Mouse (Mus musculus) CD8-positive naive resting alpha-beta T cell, adult 2 months (primary cell): ENCODE measurements around the gene Rasl2-9.
"Not testable (repeated sequence)": the region's sequence is repeated elsewhere in the genome, so short reads cannot be mapped to it uniquely, and the experiment has no call there.

Experiments
- DNase-seq, 2 experiments: peaks; one replicate each; pipeline ENCODE4 v3.0.0; 2022; ENCODE audit warnings: low read depth in 2 of 2, low spot score in 2 of 2

Rasl2-9 gene

GRCm38 (mm10) chr7:5125549-5126406 is at the start of gene Rasl2-9:
Rasl2-9 (minus strand) TSS chr7:5125950.
- peak; percentile 8 to 23 for DNase-seq

DNA sequence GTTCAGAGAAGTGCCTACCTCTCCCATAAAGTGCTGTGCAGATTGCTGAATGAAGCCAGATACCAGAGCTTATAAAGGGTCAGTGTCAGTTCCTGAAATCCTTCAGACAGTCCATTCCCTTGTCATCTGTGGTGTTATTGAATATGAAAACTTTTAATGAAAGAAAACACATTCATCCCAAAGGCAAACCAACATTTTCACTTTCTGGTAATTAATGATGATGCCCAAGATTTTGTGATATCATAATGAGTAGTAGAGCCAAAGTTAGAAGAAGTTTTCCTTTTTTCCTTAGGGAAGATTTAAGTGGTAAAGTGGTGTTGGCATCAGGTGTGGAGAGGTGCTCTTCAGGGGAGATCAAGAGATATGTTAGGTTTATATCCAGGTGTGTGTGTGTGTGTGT is 23.8 kb upstream of the Rasl2-9 start, which contains the start of gene Vmn1r55:
Gene Vmn1r55 (minus strand): TSS at position 101 of the 400 bp plus-strand sequence.
- not testable (repeated sequence) for DNase-seq

DNA sequence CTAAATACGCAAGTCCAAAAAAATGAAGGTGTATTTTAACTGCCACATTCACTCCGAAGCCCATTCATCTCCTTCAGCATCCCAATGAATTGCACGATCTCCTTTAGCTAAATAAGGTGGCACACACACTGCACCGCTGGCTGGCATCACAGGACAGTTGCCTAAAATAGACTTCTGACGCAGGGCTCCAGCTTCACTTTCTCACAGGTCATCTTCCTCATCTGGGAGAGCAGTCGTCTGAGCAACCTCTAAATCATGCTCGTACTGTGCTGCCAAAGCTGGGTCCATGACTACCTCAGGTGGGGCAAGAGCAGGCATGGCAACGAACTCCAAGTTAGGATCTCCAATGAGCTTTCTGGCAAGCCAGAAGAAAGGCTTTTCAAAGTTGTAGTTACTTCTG is 672 bp downstream of the Rasl2-9 start:
- DNase-seq, result no peak

GRCm38 (mm10) chr7:5116850-5117249 is 8.9 kb downstream of the Rasl2-9 start, which contains the start of gene Rfpl4:
Rfpl4 (minus strand) TSS chr7:5116950.
- DNase-seq, result no peak

DNA sequence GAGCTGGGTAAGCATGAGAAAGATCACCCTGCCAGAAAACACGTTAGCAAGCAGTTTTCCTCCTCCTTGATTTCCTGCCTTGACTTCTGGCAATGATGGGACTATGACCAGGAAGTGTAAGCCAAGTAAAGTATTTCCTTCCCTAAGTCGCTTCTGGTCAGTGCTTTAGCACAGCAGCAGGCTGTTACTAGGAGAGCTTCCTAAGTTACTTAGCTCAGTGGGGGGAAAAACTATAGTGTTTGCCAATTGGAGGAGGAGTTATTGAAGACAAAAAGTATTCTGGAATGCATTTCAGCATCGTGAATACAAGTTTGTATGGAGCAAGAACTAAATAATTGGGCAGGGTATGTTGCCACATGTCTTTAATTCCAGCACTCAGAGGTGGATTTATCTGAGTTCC is 13.0 kb downstream of the Rasl2-9 start:
- no peak for DNase-seq

GRCm38 (mm10) chr7:5109301-5109700 is 16.4 kb downstream of the Rasl2-9 start:
- DNase-seq, result no peak

DNA sequence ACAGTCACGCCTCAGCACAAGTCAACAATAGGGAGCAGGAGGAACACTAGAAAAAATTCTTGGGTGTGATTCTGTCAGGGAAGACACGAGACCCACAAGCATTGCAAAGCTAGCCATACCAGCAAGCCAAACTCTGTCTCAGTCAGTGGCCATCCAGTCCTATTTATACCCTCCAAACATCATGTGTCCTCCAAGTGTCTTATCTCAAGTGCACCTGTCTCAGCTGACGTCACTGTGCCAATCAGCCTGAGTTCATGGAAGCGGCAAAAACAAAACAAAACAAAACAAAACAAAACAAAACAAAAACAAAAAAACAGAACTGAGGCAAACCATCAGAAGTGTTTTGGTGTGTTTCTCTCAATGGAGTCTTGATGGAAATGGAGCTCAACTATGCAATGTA is 17.5 kb downstream of the Rasl2-9 start:
- DNase-seq, result no peak

GRCm38 (mm10) chr7:5102564-5102963 is 23.2 kb downstream of the Rasl2-9 start:
- DNase-seq, result no peak

GRCm38 (mm10) chr7:5101066-5101663 is 24.6 kb downstream of the Rasl2-9 start:
- DNase-seq, result no peak

GRCm38 (mm10) chr7:5099796-5100195 is 26.0 kb downstream of the Rasl2-9 start:
- no peak for DNase-seq

DNA sequence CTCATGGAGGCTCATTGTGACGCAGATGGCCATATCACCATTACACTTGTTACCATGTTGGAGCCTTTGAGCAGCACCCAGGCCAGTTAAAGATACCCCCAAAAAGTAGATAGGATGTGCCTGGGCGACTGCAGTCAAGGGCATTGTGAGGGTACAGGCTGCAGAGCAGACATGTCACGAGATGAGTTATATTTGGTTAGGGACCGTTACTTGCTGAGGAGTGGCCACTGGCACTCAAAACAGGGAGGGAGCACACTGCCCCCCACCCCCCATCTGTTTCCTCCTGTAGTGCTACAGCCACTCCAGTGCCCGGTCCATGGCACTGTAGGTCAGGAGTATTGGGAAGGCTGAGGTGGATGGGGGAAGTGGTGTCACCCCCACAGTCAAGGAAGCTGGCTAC is 27.0 kb downstream of the Rasl2-9 start:
- no peak for DNase-seq

DNA sequence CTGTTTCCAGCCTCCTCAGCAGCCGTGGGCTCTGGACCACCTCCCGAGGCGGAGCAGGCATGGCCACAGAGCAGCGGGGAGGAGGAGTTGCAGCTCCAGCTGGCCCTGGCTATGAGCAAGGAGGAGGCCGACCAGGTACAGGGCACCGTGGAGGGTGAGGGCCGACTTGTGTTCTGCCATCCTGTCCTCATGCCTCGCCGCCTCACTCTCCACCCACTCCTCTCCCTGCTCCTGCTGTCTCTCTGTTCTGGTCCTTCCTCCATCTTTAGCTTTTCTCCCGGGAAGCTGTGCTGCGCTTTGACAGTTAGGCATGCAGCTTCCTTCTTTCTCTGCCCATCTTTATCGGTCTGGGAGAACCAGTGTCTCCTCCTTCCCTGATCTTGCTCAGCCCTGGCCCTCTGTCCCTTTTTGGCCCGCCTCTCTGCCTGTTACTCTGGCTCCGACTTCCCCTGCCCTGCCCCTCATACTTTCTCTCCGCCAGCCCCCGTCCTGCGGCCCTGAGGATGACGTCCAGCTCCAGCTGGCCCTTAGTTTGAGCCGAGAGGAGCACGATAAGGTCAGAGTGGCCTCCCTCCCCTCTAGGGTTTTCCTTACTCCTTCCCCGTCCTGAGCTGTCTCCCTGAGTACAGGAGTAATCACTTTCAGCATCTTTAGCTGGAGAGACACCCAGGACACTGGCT is 32.8 kb downstream of the Rasl2-9 start:
- DNase-seq, result no peak

GRCm38 (mm10) chr7:5092381-5092780 is 33.4 kb downstream of the Rasl2-9 start:
- DNase-seq, result no peak

DNA sequence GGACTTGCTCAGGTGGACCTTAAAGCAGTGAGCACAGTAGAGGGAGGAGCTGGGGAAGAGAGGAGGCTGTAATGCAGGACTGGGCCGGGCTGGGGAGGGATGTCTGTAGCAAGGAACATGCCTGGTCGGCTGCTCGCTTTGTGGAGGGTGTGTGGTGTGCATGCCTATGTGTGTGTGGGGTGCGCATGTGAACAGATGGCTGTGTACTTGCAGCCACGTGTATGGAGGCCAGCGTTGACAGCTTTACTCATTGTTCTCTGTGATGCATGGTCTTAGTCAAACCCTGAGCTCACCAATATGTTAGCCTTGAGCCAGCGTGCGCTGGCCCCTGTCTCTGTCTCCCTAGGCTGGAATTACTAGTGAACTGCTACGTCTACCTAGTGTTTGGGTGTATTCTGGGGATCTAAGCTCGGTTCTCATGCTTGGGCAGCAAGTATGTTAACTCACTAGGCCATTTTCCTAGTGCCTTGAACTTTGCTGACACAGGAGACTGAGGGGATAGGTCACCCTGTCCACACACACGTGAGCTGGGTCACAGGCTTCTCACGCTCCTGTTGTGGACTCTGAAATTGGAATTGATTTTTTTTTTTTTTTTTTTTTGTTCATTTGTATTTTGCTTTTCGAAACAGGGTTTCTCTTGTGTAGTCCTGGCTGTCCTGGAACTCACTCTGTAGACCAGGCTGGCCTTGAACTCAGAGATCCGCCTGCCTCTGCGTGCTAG is 34.6 kb downstream of the Rasl2-9 start:
- DNase-seq, result no peak

- no peak for DNase-seq
Measured at GRCm38 (mm10) chr7:5089853-5090252, 35.9 kb downstream of the Rasl2-9 start.

- no peak for DNase-seq
Measured at GRCm38 (mm10) chr7:5087886-5088285, 37.9 kb downstream of the Rasl2-9 start.

DNA sequence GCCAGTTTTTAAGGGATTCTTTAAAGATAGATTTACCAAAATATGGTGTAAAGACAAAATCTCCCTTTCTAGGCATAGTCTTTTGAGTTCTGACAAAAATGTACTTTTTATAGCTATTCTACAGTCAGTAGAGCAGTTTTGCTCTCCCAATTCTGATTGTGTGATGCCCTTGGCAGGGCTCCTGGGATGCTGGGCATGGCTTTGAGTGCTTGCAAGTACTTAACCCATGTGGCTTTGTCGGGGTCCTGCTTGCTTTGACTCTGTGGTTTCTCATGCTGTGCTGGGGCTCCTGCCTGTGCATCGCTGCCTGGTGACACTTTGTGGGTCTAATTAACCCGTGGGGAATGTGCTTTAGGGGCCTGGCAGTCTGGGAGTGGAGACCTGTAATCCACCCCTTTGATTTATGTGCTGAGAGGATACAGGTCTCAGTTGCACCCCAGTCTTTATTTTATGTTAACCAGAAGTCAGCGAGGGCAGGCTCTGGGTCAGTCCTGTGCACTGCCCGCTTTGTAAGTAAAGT is 38.8 kb downstream of the Rasl2-9 start:
- DNase-seq, result no peak

DNA sequence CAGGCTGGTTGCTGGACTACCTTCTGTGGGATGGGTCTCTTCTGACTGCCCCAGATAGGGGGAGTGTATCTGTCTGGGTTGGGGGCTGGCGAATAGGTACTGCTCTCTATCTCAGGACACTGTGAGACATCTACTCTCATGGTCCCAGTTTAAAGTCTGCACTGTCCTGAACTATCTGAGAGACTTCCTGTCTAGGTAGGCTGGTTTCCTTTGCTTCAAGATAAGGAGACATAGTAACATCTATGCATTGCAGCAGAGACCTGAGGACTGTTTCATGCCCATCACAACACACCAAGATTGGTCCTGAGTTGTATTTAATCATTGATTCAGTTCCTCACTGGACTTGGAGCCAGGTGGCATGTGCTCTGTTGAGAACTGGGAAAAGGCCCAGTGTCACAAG is 40.2 kb downstream of the Rasl2-9 start:
- DNase-seq, result no peak

- DNase-seq, result no peak
Measured at GRCm38 (mm10) chr7:5083325-5084105, 42.2 kb downstream of the Rasl2-9 start.

DNA sequence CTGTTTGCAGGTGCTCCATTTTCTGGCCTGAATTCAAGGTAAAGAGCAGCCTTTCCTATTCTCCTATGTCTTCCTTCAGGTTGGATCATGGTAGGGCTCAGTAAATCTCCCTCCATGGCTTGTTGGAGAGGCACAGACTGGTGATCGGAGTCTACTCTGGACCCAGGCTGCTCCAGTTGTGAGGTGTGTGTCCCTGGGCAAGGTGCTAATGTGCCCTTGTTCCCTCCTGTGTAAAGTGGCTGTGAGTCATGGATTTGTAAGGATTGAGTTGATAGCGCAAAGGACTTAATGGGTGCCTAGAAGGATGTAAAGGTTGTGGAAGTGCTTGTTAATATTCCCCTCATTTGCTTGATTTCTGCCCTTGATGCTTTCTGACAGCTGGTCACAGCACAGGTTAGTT is 43.8 kb downstream of the Rasl2-9 start:
- DNase-seq, result no peak
